In genomic region chr1:134235391-134235921, GRCm38 (mm10) we compare ENCODE assay signal across 9 mouse cellular contexts. TPM values are rescaled to one million over a fixed set of nuclear protein-coding genes. Genes with fewer than 3 reads are reported as not detected.
A peak's percentile ranks its signal among the peaks of the same experiment; 100 is the strongest.
DNase-seq lines count a peak whose midpoint lies in the region; ATAC-seq lines count a peak whose summit lies in the region.
"Had no signal": no experiment of that assay in that cellular context is flagged by ENCODE, and none has a peak within 500 bp of the region (broad histone marks: within the 10 kb centered on the region; RNA-seq: fewer than 3 reads in every experiment).

TSS of gene Adora1 (minus strand) at chr1:134235431.

- peak within 1 kb of the TSS; percentile 45 for H3K9ac ChIP-seq in kidney, embryonic 14.5 days (ENCODE audit: low read depth, low read length)
- peak within 1 kb of the TSS; percentile 71 for H3K9ac ChIP-seq in neural tube, embryonic 13.5 days

- no peak for DNase-seq in kidney, postnatal 14 days
- no peak for DNase-seq in adrenal gland, adult 8-10 months
- no peak for DNase-seq in heart, adult 8-10 months (ENCODE audit: low spot score)
- peak in 1 of 2 experiments; percentile 42 for DNase-seq in left cerebral cortex, adult 8-10 months (ENCODE audit: low spot score in 2 of 2)
- DNase-seq in yolk sac, embryonic 10.5 days (ENCODE audit: low spot score) = no peak

- peak within 1 kb of the TSS; percentile 47 for H3K4me3 ChIP-seq in kidney, embryonic 14.5 days (ENCODE audit: low read length)
- peak within 1 kb of the TSS; percentile 46 for H3K4me3 ChIP-seq in neural tube, embryonic 13.5 days

- no peak within 1 kb of the TSS for H3K27ac ChIP-seq in kidney, embryonic 14.5 days (ENCODE audit: low read depth, low read length)
- H3K27ac ChIP-seq in neural tube, embryonic 13.5 days (replicated peaks) = no peak within 1 kb of the TSS

- peak within 1 kb of the TSS; percentile 95 for H3K4me2 ChIP-seq in kidney, embryonic 14.5 days (replicated peaks; ENCODE audit: low read depth, low read length)
- peak within 1 kb of the TSS; percentile 82 for H3K4me2 ChIP-seq in neural tube, embryonic 13.5 days

- ATAC-seq in kidney, embryonic 14.5 days (ENCODE audit: low FRiP score, low TSS enrichment) = no peak
- peak; percentile 20 for ATAC-seq in neural tube, embryonic 13.5 days (ENCODE audit: low read depth)
- no peak for ATAC-seq in erythroid progenitor cell, adult 5-6 weeks (replicated peaks; ENCODE audit: low FRiP score, poor library complexity, severe bottlenecking)

- peaks cover 25% of the 10 kb centered on the region for H3K4me1 ChIP-seq in kidney, embryonic 14.5 days (ENCODE audit: control insufficient read depth, insufficient read depth, low read length)
- peaks cover 41% of the 10 kb centered on the region for H3K4me1 ChIP-seq in neural tube, embryonic 13.5 days (replicated peaks)

- no peaks in the 10 kb centered on the region for H3K9me3 ChIP-seq in kidney, embryonic 14.5 days (ENCODE audit: control insufficient read depth, low read length)
- H3K9me3 ChIP-seq in neural tube, embryonic 13.5 days = no peaks in the 10 kb centered on the region
- H3K9me3 ChIP-seq: megakaryocyte, embryonic 14.5 days had no signal

- H3K36me3 ChIP-seq in kidney, embryonic 14.5 days (ENCODE audit: control insufficient read depth, insufficient read depth, low read length) = no peaks in the 10 kb centered on the region
- no peaks in the 10 kb centered on the region for H3K36me3 ChIP-seq in neural tube, embryonic 13.5 days

- 1% methylated on average over 22 of the region's 37 CpGs for WGBS in kidney, embryonic 14.5 days
- under 1% methylated on average over 30 of the region's 37 CpGs for whole genome bisulfite sequencing in neural tube, embryonic 13.5 days

- peaks cover 29% of the 10 kb centered on the region for H3K27me3 ChIP-seq in kidney, embryonic 14.5 days (ENCODE audit: control insufficient read depth, insufficient read depth, low read length)
- peaks cover 54% of the 10 kb centered on the region for H3K27me3 ChIP-seq in neural tube, embryonic 13.5 days

RNA-seq across cellular contexts. Expression of gene Adora1, which starts in this region (rescaled TPM):
- polyA plus RNA-seq in kidney, embryonic 14.5 days (2014; fragmentation: Nextera tagmentation; extraction: Ambion mirVana) = 3.2 TPM in 2 replicates
- 100 to 1,000 TPM; 162 to 296 (median 242) TPM for total RNA-seq in adrenal gland, adult 8-10 months (2022)
- total RNA-seq in heart, adult 8-10 months (2022) = 10 to 100 TPM in 3 of 4 experiments, 1 to 10 TPM in 1; 8.6 to 14.1 (median 12.7) TPM
- 100 to 1,000 TPM; 153 to 168 (median 165) TPM for total RNA-seq in left cerebral cortex, adult 8-10 months (2022)
- 11.1 and 12.8 TPM in 2 replicates for polyA plus RNA-seq in neural tube, embryonic 13.5 days (2015; fragmentation: Nextera tagmentation; extraction: Ambion mirVana)
- not detected in 2 replicates for total RNA-seq in erythroid progenitor cell, adult 5-6 weeks (2015; ENCODE audit: low replicate concordance)
- total RNA-seq in erythroid progenitor cell, adult 5-6 weeks (2017; ENCODE audit: low replicate concordance) = not detected in 2 replicates

Comparison
In these comparisons a context has a peak if more than half of its experiments do, and no peak if none do; other contexts are left out.
1. RNA of gene Adora1 (total RNA-seq): 162 to 296 TPM in adrenal gland, adult 8-10 months and 153 to 168 TPM in left cerebral cortex, adult 8-10 months; 8.6 to 14.1 TPM in heart, adult 8-10 months and not detected in erythroid progenitor cell, adult 5-6 weeks; every median in the first group is over 10 times any median in the second.